Mouse (Mus musculus): ENCODE results near the gene Lce1b. TPM values are rescaled to one million over a fixed set of nuclear protein-coding genes. Genes with fewer than 3 reads are reported as not detected.
"Not testable (repeated sequence)": the region's sequence is repeated elsewhere in the genome, so short reads cannot be mapped to it uniquely, and the experiment has no call there.

The Lce1b gene
- polyA plus RNA-seq (2012; rRNA removed): not detected in 2 replicates

GRCm38 (mm10) chr3:92656826-92657225, at the start of gene Lce1b:
Gene Lce1b (minus strand): TSS chr3:92656926.
- Histone ChIP-seq H3K27me3 (ENCODE audit: control insufficient read depth, insufficient read depth, low read length) (no peaks in the 10 kb centered on the region), H3K4me1 (ENCODE audit: control insufficient read depth, insufficient read depth, insufficient read length, low read length) (no peaks in the 10 kb centered on the region), H3K4me3 (ENCODE audit: low read depth, low read length) (no peak within 1 kb of the TSS), H3K36me3 (ENCODE audit: control insufficient read depth, insufficient read depth, low read length) (no peaks in the 10 kb centered on the region), H3K27ac (ENCODE audit: insufficient read depth, low read depth, low read length) (no peak within 1 kb of the TSS)
- no peak for TF ChIP-seq POLR2A (IDR thresholded peaks at IDR 0.05; ENCODE audit: low read depth, low read length)
- TF ChIP-seq CTCF (IDR thresholded peaks at IDR 0.05; ENCODE audit: extremely low read depth, insufficient read length, insufficient replicate concordance, low read depth, low read length): no peak

- H3K27ac ChIP-seq (ENCODE audit: insufficient read depth, low read depth, low read length): no peak overlapping the region
- no peaks in the 10 kb centered on the region for H3K36me3 ChIP-seq (ENCODE audit: control insufficient read depth, insufficient read depth, low read length)
- H3K4me1 ChIP-seq (ENCODE audit: control insufficient read depth, insufficient read depth, insufficient read length, low read length): no peaks in the 10 kb centered on the region
- no peaks in the 10 kb centered on the region for H3K27me3 ChIP-seq (ENCODE audit: control insufficient read depth, insufficient read depth, low read length)
- 16% methylated on average over 1 of the region's 1 CpGs for WGBS
- H3K4me3 ChIP-seq (ENCODE audit: low read depth, low read length): no peak overlapping the region
- TF ChIP-seq POLR2A (IDR thresholded peaks at IDR 0.05; ENCODE audit: low read depth, low read length): no peak
- no peak for TF ChIP-seq CTCF (IDR thresholded peaks at IDR 0.05; ENCODE audit: extremely low read depth, insufficient read length, insufficient replicate concordance, low read depth, low read length)
These were observed 37.9 kb upstream of the Lce1b start for GRCm38 (mm10) chr3:92694613-92695012.

GRCm38 (mm10) chr3:92691688-92692087, 35.0 kb upstream of the Lce1b start:
- no peak overlapping the region for H3K27ac ChIP-seq (ENCODE audit: insufficient read depth, low read depth, low read length)
- no peak overlapping the region for H3K4me3 ChIP-seq (ENCODE audit: low read depth, low read length)
- H3K36me3 ChIP-seq (ENCODE audit: control insufficient read depth, insufficient read depth, low read length): no peaks in the 10 kb centered on the region
- no peaks in the 10 kb centered on the region for H3K27me3 ChIP-seq (ENCODE audit: control insufficient read depth, insufficient read depth, low read length)
- H3K4me1 ChIP-seq (ENCODE audit: control insufficient read depth, insufficient read depth, insufficient read length, low read length): no peaks in the 10 kb centered on the region
- no peak for TF ChIP-seq CTCF (IDR thresholded peaks at IDR 0.05; ENCODE audit: extremely low read depth, insufficient read length, insufficient replicate concordance, low read depth, low read length)
- no peak for TF ChIP-seq POLR2A (IDR thresholded peaks at IDR 0.05; ENCODE audit: low read depth, low read length)

GRCm38 (mm10) chr3:92689154-92689553, 32.4 kb upstream of the Lce1b start:
- H3K36me3 ChIP-seq (ENCODE audit: control insufficient read depth, insufficient read depth, low read length); H3K4me1 ChIP-seq (ENCODE audit: control insufficient read depth, insufficient read depth, insufficient read length, low read length); H3K27ac ChIP-seq (ENCODE audit: insufficient read depth, low read depth, low read length); H3K27me3 ChIP-seq (ENCODE audit: control insufficient read depth, insufficient read depth, low read length); H3K4me3 ChIP-seq (ENCODE audit: low read depth, low read length): not testable (repeated sequence)
- WGBS: 64% methylated on average over 16 of the region's 16 CpGs

- Histone ChIP-seq H3K4me1 (ENCODE audit: control insufficient read depth, insufficient read depth, insufficient read length, low read length) (no peaks in the 10 kb centered on the region), H3K27me3 (ENCODE audit: control insufficient read depth, insufficient read depth, low read length) (no peaks in the 10 kb centered on the region), H3K4me3 (ENCODE audit: low read depth, low read length) (no peak within 1 kb of the TSS), H3K27ac (ENCODE audit: insufficient read depth, low read depth, low read length) (no peak within 1 kb of the TSS), H3K36me3 (ENCODE audit: control insufficient read depth, insufficient read depth, low read length) (no peaks in the 10 kb centered on the region)
- WGBS: 51% methylated on average over 2 of the region's 2 CpGs
- TF ChIP-seq CTCF (IDR thresholded peaks at IDR 0.05; ENCODE audit: extremely low read depth, insufficient read length, insufficient replicate concordance, low read depth, low read length) (no peak), POLR2A (IDR thresholded peaks at IDR 0.05; ENCODE audit: low read depth, low read length) (no peak)
These were observed 30.4 kb upstream of the Lce1b start, which contains the start of gene Lce1d for GRCm38 (mm10) chr3:92687110-92687509. Gene Lce1d (minus strand): TSS chr3:92687210.

- WGBS: 84% methylated on average over 4 of the region's 4 CpGs
- no peaks in the 10 kb centered on the region for H3K27me3 ChIP-seq (ENCODE audit: control insufficient read depth, insufficient read depth, low read length)
- TF ChIP-seq POLR2A (IDR thresholded peaks at IDR 0.05; ENCODE audit: low read depth, low read length): no peak
- TF ChIP-seq CTCF (IDR thresholded peaks at IDR 0.05; ENCODE audit: extremely low read depth, insufficient read length, insufficient replicate concordance, low read depth, low read length): no peak
- no peak within 1 kb of the TSS for H3K4me3 ChIP-seq (ENCODE audit: low read depth, low read length)
- no peaks in the 10 kb centered on the region for H3K4me1 ChIP-seq (ENCODE audit: control insufficient read depth, insufficient read depth, insufficient read length, low read length)
- no peak within 1 kb of the TSS for H3K27ac ChIP-seq (ENCODE audit: insufficient read depth, low read depth, low read length)
- no peaks in the 10 kb centered on the region for H3K36me3 ChIP-seq (ENCODE audit: control insufficient read depth, insufficient read depth, low read length)
These were observed 22.2 kb upstream of the Lce1b start, which contains the start of gene Lce1c for GRCm38 (mm10) chr3:92678947-92679346. Gene Lce1c (plus strand): TSS chr3:92679247.

GRCm38 (mm10) chr3:92670215-92670614, 13.5 kb upstream of the Lce1b start, which contains the start of gene Lce1a2:
Gene Lce1a2 (minus strand): TSS chr3:92670315.
- TF ChIP-seq CTCF (IDR thresholded peaks at IDR 0.05; ENCODE audit: extremely low read depth, insufficient read length, insufficient replicate concordance, low read depth, low read length) (no peak), POLR2A (IDR thresholded peaks at IDR 0.05; ENCODE audit: low read depth, low read length) (no peak)
- Histone ChIP-seq H3K27ac (ENCODE audit: insufficient read depth, low read depth, low read length) (no peak within 1 kb of the TSS), H3K27me3 (ENCODE audit: control insufficient read depth, insufficient read depth, low read length) (no peaks in the 10 kb centered on the region), H3K4me1 (ENCODE audit: control insufficient read depth, insufficient read depth, insufficient read length, low read length) (no peaks in the 10 kb centered on the region), H3K4me3 (ENCODE audit: low read depth, low read length) (no peak within 1 kb of the TSS), H3K36me3 (ENCODE audit: control insufficient read depth, insufficient read depth, low read length) (no peaks in the 10 kb centered on the region)

- TF ChIP-seq POLR2A (IDR thresholded peaks at IDR 0.05; ENCODE audit: low read depth, low read length) (no peak), CTCF (IDR thresholded peaks at IDR 0.05; ENCODE audit: extremely low read depth, insufficient read length, insufficient replicate concordance, low read depth, low read length) (no peak)
- Histone ChIP-seq H3K27ac (ENCODE audit: insufficient read depth, low read depth, low read length) (no peak within 1 kb of the TSS), H3K27me3 (ENCODE audit: control insufficient read depth, insufficient read depth, low read length) (no peaks in the 10 kb centered on the region), H3K4me3 (ENCODE audit: low read depth, low read length) (no peak within 1 kb of the TSS), H3K4me1 (ENCODE audit: control insufficient read depth, insufficient read depth, insufficient read length, low read length) (no peaks in the 10 kb centered on the region), H3K36me3 (ENCODE audit: control insufficient read depth, insufficient read depth, low read length) (no peaks in the 10 kb centered on the region)
- 79% methylated on average over 1 of the region's 1 CpGs for WGBS
These were observed 8.5 kb downstream of the Lce1b start, which contains the start of gene Lce1a1 for GRCm38 (mm10) chr3:92648207-92648606. Gene Lce1a1 (minus strand): TSS chr3:92648307.
